In the genomic region with DNA sequence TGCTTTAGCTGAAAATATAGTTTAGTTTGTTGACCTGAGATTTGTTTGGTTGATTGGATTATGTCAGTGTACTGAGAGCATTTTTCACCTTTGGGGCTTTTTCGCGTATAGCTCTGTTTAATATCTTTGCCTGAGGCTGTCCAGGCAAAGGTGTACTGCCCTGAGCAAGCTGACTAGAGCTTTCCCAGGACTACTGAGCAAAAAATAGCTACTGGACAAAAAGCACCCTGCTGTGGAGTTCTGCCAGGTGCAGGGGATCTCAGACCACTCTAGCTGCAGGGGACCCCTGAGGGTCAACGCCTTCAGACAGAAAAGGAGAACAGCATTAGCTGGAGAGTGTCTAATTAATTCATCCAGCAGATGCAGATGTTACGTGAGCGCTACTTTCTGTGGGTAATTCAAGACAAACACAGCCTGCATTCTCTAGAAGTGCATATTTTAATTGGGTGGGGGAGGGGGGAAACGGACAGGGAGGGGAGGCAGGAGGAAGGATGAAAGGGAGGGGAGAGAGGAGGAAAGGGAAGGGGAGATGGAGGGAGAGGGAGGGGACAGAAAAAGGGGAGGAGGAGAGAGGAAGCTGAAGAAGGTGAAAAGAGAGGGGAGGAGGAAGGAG, we compare ENCODE assay signal across 14 mouse cellular contexts.
DNase-seq lines count a peak whose midpoint lies in the region; ATAC-seq and TF ChIP-seq lines count a peak whose summit lies in the region.
"Had no signal": no experiment of that assay in that cellular context is flagged by ENCODE, and none has a peak within 500 bp of the region (broad histone marks: within the 10 kb centered on the region; RNA-seq: fewer than 3 reads in every experiment).

No protein-coding gene starts in this region.

- DNase-seq in stomach, postnatal 0 days (ENCODE audit: low spot score) = no peak
- no peak for DNase-seq in midbrain, embryonic 10.5 days (ENCODE audit: low spot score)
- no peak for DNase-seq in thymus, adult 2 months
- no peak for DNase-seq in left cerebral cortex, postnatal 10 days (ENCODE audit: extremely low spot score in 1 of 2, low spot score in 2 of 2)
- no peak for DNase-seq in gastrocnemius, postnatal 4 days (ENCODE audit: low spot score in 2 of 2)
- DNase-seq: adrenal gland, adult 2 months; cerebellum, postnatal 36 days; gastrocnemius, postnatal 25 days; right cerebral cortex, postnatal 14 days had no signal

- no peak overlapping the region for H3K4me3 ChIP-seq in stomach, embryonic 15.5 days (replicated peaks)
- no peak overlapping the region for H3K4me3 ChIP-seq in stomach, postnatal 0 days (ENCODE audit: low read depth, low read length)
- H3K4me3 ChIP-seq in forebrain, embryonic 16.5 days (replicated peaks; ENCODE audit: low read length) = no peak overlapping the region
- H3K4me3 ChIP-seq in midbrain, embryonic 10.5 days = peak overlapping the region; percentile 30
- no peak overlapping the region for H3K4me3 ChIP-seq in stomach, embryonic 16.5 days (replicated peaks; ENCODE audit: low read length)
- H3K4me3 ChIP-seq in thymus, adult 2 months (ENCODE audit: control insufficient read depth, insufficient read depth, low read length) = no peak overlapping the region

- TF ChIP-seq EP300 in stomach, postnatal 0 days (optimal IDR thresholded peaks at IDR 0.05) = no peak

- H3K9me3 ChIP-seq in stomach, embryonic 15.5 days = no peaks in the 10 kb centered on the region
- no peaks in the 10 kb centered on the region for H3K9me3 ChIP-seq in stomach, postnatal 0 days (ENCODE audit: control insufficient read depth, low read length)
- no peaks in the 10 kb centered on the region for H3K9me3 ChIP-seq in forebrain, embryonic 16.5 days (ENCODE audit: control insufficient read depth, low read length)
- H3K9me3 ChIP-seq in midbrain, embryonic 10.5 days (replicated peaks) = no peaks in the 10 kb centered on the region
- H3K9me3 ChIP-seq in stomach, embryonic 16.5 days (replicated peaks; ENCODE audit: control insufficient read depth, low read length) = no peaks in the 10 kb centered on the region

- H3K4me1 ChIP-seq in stomach, embryonic 15.5 days = no peaks in the 10 kb centered on the region
- H3K4me1 ChIP-seq in stomach, postnatal 0 days (replicated peaks; ENCODE audit: control insufficient read depth, insufficient read depth) = no peaks in the 10 kb centered on the region
- peaks cover 15% of the 10 kb centered on the region for H3K4me1 ChIP-seq in forebrain, embryonic 16.5 days (replicated peaks; ENCODE audit: control insufficient read depth, insufficient read depth, low read length)
- peaks cover 16% of the 10 kb centered on the region for H3K4me1 ChIP-seq in midbrain, embryonic 10.5 days
- no peaks in the 10 kb centered on the region; the same call in 1 of the 2 replicates for H3K4me1 ChIP-seq in stomach, embryonic 16.5 days (ENCODE audit: control insufficient read depth, insufficient read depth, low read length)
- no peaks in the 10 kb centered on the region for H3K4me1 ChIP-seq in thymus, adult 2 months (replicated peaks; ENCODE audit: control insufficient read depth, insufficient read depth, low read length)

- no peak for ATAC-seq in stomach, embryonic 15.5 days (ENCODE audit: insufficient read depth, low FRiP score, low read depth)
- no peak for ATAC-seq in stomach, postnatal 0 days (ENCODE audit: low FRiP score, low TSS enrichment)
- 0 out of 2 replicates have a peak, but pooled peaks have one; percentile 5 for ATAC-seq in forebrain, embryonic 16.5 days
- ATAC-seq in stomach, embryonic 16.5 days (ENCODE audit: insufficient read depth, low FRiP score) = no peak
- ATAC-seq: intestine, postnatal 0 days had no signal

- H3K36me3 ChIP-seq in stomach, embryonic 15.5 days = no peaks in the 10 kb centered on the region
- no peaks in the 10 kb centered on the region for H3K36me3 ChIP-seq in stomach, postnatal 0 days (ENCODE audit: control insufficient read depth, insufficient read depth, low read length)
- H3K36me3 ChIP-seq in forebrain, embryonic 16.5 days (ENCODE audit: control insufficient read depth, insufficient read depth) = no peaks in the 10 kb centered on the region
- H3K36me3 ChIP-seq in midbrain, embryonic 10.5 days = no peaks in the 10 kb centered on the region
- no peaks in the 10 kb centered on the region for H3K36me3 ChIP-seq in stomach, embryonic 16.5 days (ENCODE audit: control insufficient read depth, insufficient read depth, low read length)
- H3K36me3 ChIP-seq in thymus, adult 2 months (ENCODE audit: control insufficient read depth, insufficient read depth, low read length) = no peaks in the 10 kb centered on the region

- no peaks in the 10 kb centered on the region for H3K27me3 ChIP-seq in stomach, embryonic 15.5 days (replicated peaks)
- no peaks in the 10 kb centered on the region for H3K27me3 ChIP-seq in stomach, postnatal 0 days (ENCODE audit: control insufficient read depth, insufficient read depth, low read length)
- no peaks in the 10 kb centered on the region for H3K27me3 ChIP-seq in forebrain, embryonic 16.5 days (replicated peaks; ENCODE audit: control insufficient read depth, insufficient read depth, low read length)
- no peaks in the 10 kb centered on the region for H3K27me3 ChIP-seq in midbrain, embryonic 10.5 days (ENCODE audit: low read depth, poor library complexity, severe bottlenecking)
- no peaks in the 10 kb centered on the region for H3K27me3 ChIP-seq in stomach, embryonic 16.5 days (ENCODE audit: control insufficient read depth, insufficient read depth, low read length)
- no peaks in the 10 kb centered on the region for H3K27me3 ChIP-seq in thymus, adult 2 months (ENCODE audit: control insufficient read depth, insufficient read depth, low read length)

- 19% methylated on average over 6 of the region's 6 CpGs for WGBS in stomach, embryonic 15.5 days
- WGBS in stomach, postnatal 0 days = 16% methylated on average over 6 of the region's 6 CpGs
- 10% methylated on average over 6 of the region's 6 CpGs for WGBS in forebrain, embryonic 16.5 days
- 21% methylated on average over 6 of the region's 6 CpGs for WGBS in midbrain, embryonic 10.5 days
- WGBS in stomach, embryonic 16.5 days = 17% methylated on average over 6 of the region's 6 CpGs
- WGBS in thymus, adult 2 months = 55% methylated on average over 6 of the region's 6 CpGs

- 0 out of 2 replicates have a peak overlapping the region, but pooled peaks have one; percentile 16 for H3K4me2 ChIP-seq in stomach, embryonic 15.5 days
- H3K4me2 ChIP-seq in stomach, postnatal 0 days (replicated peaks; ENCODE audit: low read depth) = no peak overlapping the region
- peak overlapping the region; percentile 29; the same call in 1 of the 2 replicates for H3K4me2 ChIP-seq in forebrain, embryonic 16.5 days (ENCODE audit: low read length)
- H3K4me2 ChIP-seq in stomach, embryonic 16.5 days (ENCODE audit: low read depth, low read length) = peak overlapping the region; percentile 13; the same call in 1 of the 2 replicates
- H3K4me2 ChIP-seq: liver, embryonic 11.5 days had no signal

- no peak overlapping the region for H3K9ac ChIP-seq in stomach, embryonic 15.5 days
- H3K9ac ChIP-seq in stomach, postnatal 0 days (ENCODE audit: low read length) = no peak overlapping the region
- no peak overlapping the region for H3K9ac ChIP-seq in forebrain, embryonic 16.5 days (replicated peaks; ENCODE audit: low read depth, low read length)
- H3K9ac ChIP-seq in stomach, embryonic 16.5 days (ENCODE audit: low read length) = no peak overlapping the region

- no peak for TF ChIP-seq CTCF in stomach, postnatal 0 days (IDR thresholded peaks at IDR 0.05; ENCODE audit: low read depth)
- no peak for TF ChIP-seq CTCF in thymus, adult 2 months (IDR thresholded peaks at IDR 0.05; ENCODE audit: borderline replicate concordance, control insufficient read depth, extremely low read depth, insufficient read depth, low read length, poor library complexity)

- H3K27ac ChIP-seq in stomach, embryonic 15.5 days = no peak overlapping the region
- H3K27ac ChIP-seq in stomach, postnatal 0 days (replicated peaks) = no peak overlapping the region
- H3K27ac ChIP-seq in forebrain, embryonic 16.5 days (ENCODE audit: low read length) = no peak overlapping the region; the same call in 1 of the 2 replicates
- peak overlapping the region; percentile 6 for H3K27ac ChIP-seq in midbrain, embryonic 10.5 days (replicated peaks)
- H3K27ac ChIP-seq in stomach, embryonic 16.5 days (ENCODE audit: low read length) = no peak overlapping the region
- no peak overlapping the region for H3K27ac ChIP-seq in thymus, adult 2 months (ENCODE audit: control insufficient read depth, insufficient read depth, low read length)

- no peak for TF ChIP-seq POLR2A in thymus, adult 2 months (IDR thresholded peaks at IDR 0.05; ENCODE audit: control insufficient read depth, extremely low read depth, insufficient read depth, low read length, poor library complexity)

- intact Hi-C loops in left cerebral cortex, postnatal 10 days (cut with DNase I) = loop anchor here (10.0 kb wide), 1 partner anchor 52 kb away; no protein-coding TSS in a partner anchor
